Mouse (Mus musculus): Measurements from ENCODE around the gene Rpl24. TPM values are rescaled to one million over a fixed set of nuclear protein-coding genes. Genes with fewer than 3 reads are reported as not detected.
"Not testable (repeated sequence)": the region's sequence is repeated elsewhere in the genome, so short reads cannot be mapped to it uniquely, and the experiment has no call there.

Gene Rpl24
- 435 and 439 TPM in 2 replicates for polyA plus RNA-seq (2012; rRNA removed)

DNA sequence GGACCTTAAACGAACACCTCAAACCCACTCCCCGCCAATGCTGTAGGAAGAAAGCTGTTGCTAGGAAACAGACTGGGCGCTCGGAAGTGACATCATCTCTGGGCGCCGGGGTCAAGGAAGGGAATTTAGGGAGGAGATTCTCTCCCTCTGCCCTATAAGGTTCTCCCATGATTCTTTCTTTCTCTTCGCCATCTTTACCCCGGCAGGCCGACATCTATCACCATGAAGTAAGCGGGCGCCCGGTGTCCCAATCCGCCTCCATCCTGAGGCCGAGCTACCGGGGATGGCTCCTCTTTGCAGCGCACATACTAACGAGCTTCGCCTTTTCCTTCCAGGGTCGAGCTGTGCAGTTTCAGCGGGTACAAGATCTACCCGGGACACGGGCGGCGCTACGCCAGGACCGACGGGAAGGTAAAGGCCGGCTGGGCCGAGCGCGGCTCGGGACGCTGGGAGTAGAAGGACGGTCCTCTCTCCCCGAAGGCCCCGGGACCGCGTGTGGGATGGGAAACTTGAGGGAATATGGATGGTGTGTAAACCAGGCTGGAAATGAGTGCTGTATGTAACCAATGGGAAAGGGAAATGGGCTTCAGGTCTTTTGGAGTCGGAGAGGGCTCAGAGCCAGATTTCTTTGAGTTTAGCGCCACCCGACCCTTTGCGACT, at the start of gene Rpl24:
Rpl24 (plus strand) TSS at position 64 of the 660 bp plus-strand sequence.
- Histone ChIP-seq H3K27ac (ENCODE audit: insufficient read depth, low read length) (peak within 1 kb of the TSS; percentile 86), H3K4me1 (ENCODE audit: control insufficient read depth, insufficient read depth, low read length) (peaks cover 3% of the 10 kb centered on the region; the same call in 1 of the 2 replicates), H3K4me3 (ENCODE audit: insufficient read depth, low read length) (peak within 1 kb of the TSS; percentile 98)
- TF ChIP-seq CTCF (IDR thresholded peaks at IDR 0.05; ENCODE audit: extremely low read depth, insufficient read depth, low read length): no peak
- TF ChIP-seq POLR2A (IDR thresholded peaks at IDR 0.05; ENCODE audit: extremely low read depth, insufficient read depth, low read length): peak; percentile 61; the same call in 1 of the 2 replicates

DNA sequence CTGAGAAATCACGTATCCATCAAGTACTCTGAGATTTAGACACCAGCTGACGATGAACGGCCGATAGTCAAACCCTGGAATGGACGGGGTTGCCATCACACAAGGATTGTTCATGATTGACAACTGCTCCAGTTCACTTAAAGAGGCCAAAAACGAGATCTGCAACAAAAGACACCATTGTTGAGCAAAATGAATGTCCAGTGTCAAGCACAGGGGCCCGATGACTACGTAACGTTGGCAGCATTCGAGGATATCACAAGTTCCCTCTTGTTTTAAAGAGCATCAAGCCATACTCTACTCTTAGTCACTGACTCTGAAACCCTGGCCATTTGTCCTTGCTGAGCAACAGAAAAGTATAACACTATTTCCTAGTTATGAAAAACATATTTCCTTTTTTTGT, 44.0 kb upstream of the Rpl24 start:
- Histone ChIP-seq H3K4me3 (ENCODE audit: insufficient read depth, low read length) (no peak overlapping the region), H3K27ac (ENCODE audit: insufficient read depth, low read length) (peak overlapping the region; percentile 89), H3K4me1 (ENCODE audit: control insufficient read depth, insufficient read depth, low read length) (no peaks in the 10 kb centered on the region)
- no peak for TF ChIP-seq POLR2A (IDR thresholded peaks at IDR 0.05; ENCODE audit: extremely low read depth, insufficient read depth, low read length)
- no peak for TF ChIP-seq CTCF (IDR thresholded peaks at IDR 0.05; ENCODE audit: extremely low read depth, insufficient read depth, low read length)

DNA sequence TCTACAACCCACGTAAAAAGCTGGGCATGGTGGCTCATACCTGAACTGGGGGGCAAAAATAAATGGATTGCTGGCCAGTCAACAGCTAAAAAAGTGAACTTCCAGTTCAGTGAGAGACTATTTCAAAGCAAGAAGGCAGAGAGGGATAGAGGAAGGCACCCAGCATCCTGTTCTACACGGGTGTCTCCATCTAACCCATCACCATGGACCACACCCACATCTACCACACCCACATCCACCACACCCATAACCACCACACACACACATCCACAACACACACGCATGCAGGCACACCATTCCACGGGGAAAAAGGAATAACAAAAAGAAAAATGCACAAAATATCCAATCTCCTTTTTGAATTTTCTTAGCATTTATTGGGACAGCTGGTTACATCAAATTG, 42.1 kb upstream of the Rpl24 start:
- H3K4me1 ChIP-seq (ENCODE audit: control insufficient read depth, insufficient read depth, low read length): no peaks in the 10 kb centered on the region
- TF ChIP-seq POLR2A (IDR thresholded peaks at IDR 0.05; ENCODE audit: extremely low read depth, insufficient read depth, low read length): no peak
- TF ChIP-seq CTCF (IDR thresholded peaks at IDR 0.05; ENCODE audit: extremely low read depth, insufficient read depth, low read length): no peak
- no peak overlapping the region for H3K4me3 ChIP-seq (ENCODE audit: insufficient read depth, low read length)
- H3K27ac ChIP-seq (ENCODE audit: insufficient read depth, low read length): no peak overlapping the region

DNA sequence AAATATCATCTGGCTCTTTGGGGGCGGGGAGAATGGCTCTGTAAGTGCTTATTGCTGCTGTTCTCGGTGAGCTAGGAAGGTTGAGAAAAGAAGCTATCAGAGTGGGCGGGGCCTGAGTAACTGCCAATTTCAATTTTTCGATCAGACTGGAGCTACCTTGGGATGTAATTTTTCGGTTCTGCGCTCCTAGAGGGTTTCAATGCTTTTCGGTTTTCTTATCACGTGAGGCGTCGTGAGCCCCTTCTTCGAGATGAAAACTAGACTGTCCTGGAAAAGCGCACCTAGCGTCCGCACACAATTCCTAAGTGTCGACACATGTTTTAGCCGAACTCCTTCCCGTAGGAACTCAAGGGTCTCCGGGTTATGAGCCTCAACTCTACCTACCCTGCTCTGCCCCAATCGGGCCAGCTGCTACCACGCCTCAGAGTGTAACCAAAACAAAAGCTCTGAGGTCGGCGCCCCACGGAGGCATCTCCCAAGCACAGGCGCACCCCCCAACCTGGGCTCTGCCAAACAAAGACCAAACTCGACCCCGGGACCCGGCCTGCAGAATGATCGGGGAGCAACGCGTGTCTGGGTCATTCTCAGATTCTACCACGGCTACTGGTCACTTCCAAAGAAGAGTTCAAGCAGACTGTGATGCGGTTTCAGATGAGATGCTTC, 32.3 kb upstream of the Rpl24 start:
- Histone ChIP-seq H3K4me1 (ENCODE audit: control insufficient read depth, insufficient read depth, low read length) (no peaks in the 10 kb centered on the region), H3K4me3 (ENCODE audit: insufficient read depth, low read length) (peak overlapping the region; percentile 68), H3K27ac (ENCODE audit: insufficient read depth, low read length) (peak overlapping the region; percentile 5; the same call in 1 of the 2 replicates)
- TF ChIP-seq POLR2A (IDR thresholded peaks at IDR 0.05; ENCODE audit: extremely low read depth, insufficient read depth, low read length) (no peak), CTCF (IDR thresholded peaks at IDR 0.05; ENCODE audit: extremely low read depth, insufficient read depth, low read length) (no peak)

DNA sequence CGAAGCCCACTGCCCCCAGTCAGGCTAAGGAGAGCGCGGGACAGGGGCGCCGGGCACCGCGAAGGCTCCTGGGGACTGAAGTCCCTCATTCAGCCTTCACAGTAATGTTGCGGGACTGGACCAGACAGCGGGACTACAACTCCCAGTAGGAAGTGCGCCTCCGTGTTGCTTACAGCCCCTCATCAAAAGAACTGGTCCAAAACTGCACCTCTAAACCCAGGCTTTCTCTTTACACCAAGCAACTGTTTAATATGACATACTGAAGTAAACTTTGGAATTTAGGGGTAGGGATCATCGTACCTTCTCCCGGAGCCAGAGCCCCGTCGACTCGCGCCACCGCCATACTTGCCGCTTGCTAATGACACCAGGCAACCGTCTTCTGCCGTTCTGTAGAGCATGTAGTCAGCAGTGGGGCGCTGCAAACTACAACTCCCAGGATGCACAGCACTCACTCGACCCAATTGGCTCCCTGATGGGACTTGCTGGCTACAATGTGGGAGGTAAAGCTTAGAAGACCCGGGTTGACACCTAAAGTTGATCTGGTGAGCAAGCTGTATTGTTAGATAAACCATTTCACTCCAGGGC, 31.5 kb upstream of the Rpl24 start, which contains the start of gene Cep97:
Cep97 (minus strand) TSS at position 403 of the 585 bp plus-strand sequence.
- H3K4me3 ChIP-seq (ENCODE audit: insufficient read depth, low read length): peak within 1 kb of the TSS; percentile 68

DNA sequence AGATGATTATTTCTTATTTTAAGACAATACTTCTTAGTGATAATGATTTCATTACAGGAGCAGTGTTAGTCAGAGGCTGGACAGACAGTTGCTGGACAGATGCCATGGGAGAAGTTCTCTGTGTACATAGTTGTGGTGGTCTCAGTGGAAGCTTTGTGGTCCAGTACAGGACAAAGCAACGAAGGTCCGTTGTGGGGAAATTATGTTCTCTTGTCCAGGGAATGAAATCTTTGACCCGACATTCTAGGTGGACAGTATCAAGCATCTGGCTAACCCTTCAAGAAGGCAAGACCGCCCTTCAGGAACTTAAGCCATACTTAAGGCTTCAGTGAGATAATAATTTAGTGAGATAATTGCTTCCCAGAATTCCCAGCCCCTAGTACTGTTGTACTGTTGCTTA, 27.3 kb upstream of the Rpl24 start:
- no peak for TF ChIP-seq POLR2A (IDR thresholded peaks at IDR 0.05; ENCODE audit: extremely low read depth, insufficient read depth, low read length)
- TF ChIP-seq CTCF (IDR thresholded peaks at IDR 0.05; ENCODE audit: extremely low read depth, insufficient read depth, low read length): no peak
- Histone ChIP-seq H3K4me3 (ENCODE audit: insufficient read depth, low read length) (no peak overlapping the region), H3K27ac (ENCODE audit: insufficient read depth, low read length) (no peak overlapping the region), H3K4me1 (ENCODE audit: control insufficient read depth, insufficient read depth, low read length) (no peaks in the 10 kb centered on the region)

More for the DNA sequence above, 31.5 kb upstream of the Rpl24 start, which contains the start of gene Cep97:
- H3K27ac ChIP-seq (ENCODE audit: insufficient read depth, low read length): peak within 1 kb of the TSS; percentile 5; the same call in 1 of the 2 replicates
- TF ChIP-seq POLR2A (IDR thresholded peaks at IDR 0.05; ENCODE audit: extremely low read depth, insufficient read depth, low read length) (peak; percentile 94), CTCF (IDR thresholded peaks at IDR 0.05; ENCODE audit: extremely low read depth, insufficient read depth, low read length) (no peak)
- no peaks in the 10 kb centered on the region for H3K4me1 ChIP-seq (ENCODE audit: control insufficient read depth, insufficient read depth, low read length)

DNA sequence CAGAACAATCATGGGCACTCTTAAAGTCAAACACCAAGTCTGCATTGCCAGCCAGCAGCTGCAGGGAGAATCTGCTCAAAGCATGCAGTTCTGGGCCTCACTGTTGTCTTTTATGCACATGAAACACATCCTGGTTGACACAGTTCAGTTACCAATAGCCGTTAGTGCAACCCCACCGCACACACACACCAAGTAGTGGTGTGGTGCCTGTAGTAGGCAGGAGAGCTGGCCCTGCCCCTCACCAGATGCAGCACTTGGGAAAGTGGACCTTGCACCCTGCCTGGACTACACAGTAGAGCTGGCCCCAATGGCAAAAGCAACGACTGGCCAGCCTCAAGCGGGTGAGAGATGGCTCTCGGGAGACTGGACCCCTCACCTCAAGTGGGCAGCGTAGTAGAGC, 26.4 kb upstream of the Rpl24 start:
- no peak overlapping the region for H3K27ac ChIP-seq (ENCODE audit: insufficient read depth, low read length)
- no peak for TF ChIP-seq POLR2A (IDR thresholded peaks at IDR 0.05; ENCODE audit: extremely low read depth, insufficient read depth, low read length)
- TF ChIP-seq CTCF (IDR thresholded peaks at IDR 0.05; ENCODE audit: extremely low read depth, insufficient read depth, low read length): no peak
- no peaks in the 10 kb centered on the region for H3K4me1 ChIP-seq (ENCODE audit: control insufficient read depth, insufficient read depth, low read length)
- H3K4me3 ChIP-seq (ENCODE audit: insufficient read depth, low read length): no peak overlapping the region

DNA sequence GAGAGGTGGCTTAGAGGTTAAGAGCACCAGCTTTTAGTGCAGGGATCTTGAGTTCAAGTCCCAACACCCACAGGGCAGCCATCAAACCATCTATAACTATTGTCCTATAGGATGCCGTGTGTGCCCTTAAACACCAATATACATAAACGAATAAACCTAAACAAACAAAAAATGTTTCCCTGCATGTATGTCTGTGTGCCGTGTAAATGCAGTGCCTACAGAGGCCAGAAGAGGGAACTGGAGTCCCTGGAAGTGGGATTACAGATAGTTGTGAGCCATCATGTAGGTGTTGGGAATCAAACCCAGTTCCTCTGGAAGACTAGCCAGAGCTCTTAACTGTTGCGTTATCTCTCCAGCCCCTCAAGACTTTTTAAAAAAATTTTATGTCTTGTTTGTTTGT, 25.3 kb upstream of the Rpl24 start:
- no peak for TF ChIP-seq POLR2A (IDR thresholded peaks at IDR 0.05; ENCODE audit: extremely low read depth, insufficient read depth, low read length)
- TF ChIP-seq CTCF (IDR thresholded peaks at IDR 0.05; ENCODE audit: extremely low read depth, insufficient read depth, low read length): no peak
- Histone ChIP-seq H3K4me3 (ENCODE audit: insufficient read depth, low read length) (no peak overlapping the region), H3K4me1 (ENCODE audit: control insufficient read depth, insufficient read depth, low read length) (no peaks in the 10 kb centered on the region), H3K27ac (ENCODE audit: insufficient read depth, low read length) (no peak overlapping the region)

DNA sequence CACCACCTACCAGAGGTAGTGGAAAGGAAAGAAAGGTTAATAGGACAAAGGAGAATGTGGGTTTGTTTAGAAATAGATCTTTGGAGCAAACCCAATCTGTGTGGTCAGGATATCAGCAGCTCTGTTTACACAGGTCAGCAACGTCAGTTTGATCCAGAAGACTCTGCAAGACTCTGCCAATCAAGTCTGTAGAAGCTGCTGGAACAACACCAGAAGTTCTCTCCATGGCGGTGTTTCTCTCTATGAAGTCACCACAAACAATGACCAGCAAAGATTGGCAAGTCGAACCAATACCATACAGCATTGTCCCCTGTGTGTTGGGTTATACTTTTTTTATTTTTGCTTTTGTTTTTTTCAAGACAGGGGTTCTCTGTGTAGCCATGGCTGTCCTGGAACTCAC, 18.8 kb upstream of the Rpl24 start:
- Histone ChIP-seq H3K4me1 (ENCODE audit: control insufficient read depth, insufficient read depth, low read length) (no peaks in the 10 kb centered on the region), H3K4me3 (ENCODE audit: insufficient read depth, low read length) (no peak overlapping the region), H3K27ac (ENCODE audit: insufficient read depth, low read length) (no peak overlapping the region)
- TF ChIP-seq CTCF (IDR thresholded peaks at IDR 0.05; ENCODE audit: extremely low read depth, insufficient read depth, low read length) (no peak), POLR2A (IDR thresholded peaks at IDR 0.05; ENCODE audit: extremely low read depth, insufficient read depth, low read length) (no peak)

DNA sequence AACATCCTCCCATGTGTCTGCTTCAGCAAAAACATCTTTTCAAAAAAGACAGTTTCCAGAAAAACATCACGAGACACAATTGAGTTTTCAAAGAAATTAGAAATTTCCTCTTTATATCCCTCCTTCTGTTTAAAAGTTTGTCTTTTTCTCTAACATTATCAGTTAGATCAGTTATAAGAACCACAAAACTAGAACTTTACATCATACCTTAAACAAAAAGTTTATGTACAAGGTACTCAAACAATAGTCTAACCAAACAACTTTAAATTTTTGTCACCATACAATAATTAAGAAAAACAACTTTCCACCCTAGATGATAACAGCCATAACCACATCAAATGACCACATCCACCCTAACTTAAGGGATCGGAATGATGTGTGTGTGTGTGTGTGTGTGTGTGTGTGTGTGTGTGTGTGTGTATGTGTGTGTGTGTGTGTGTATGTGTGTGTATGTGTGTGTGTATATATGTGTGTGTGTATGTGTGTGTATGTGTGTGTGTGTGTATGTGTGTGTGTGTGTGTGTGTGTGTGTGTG, 18.1 kb upstream of the Rpl24 start:
- not testable (repeated sequence) for H3K4me1 ChIP-seq (ENCODE audit: control insufficient read depth, insufficient read depth, low read length); H3K4me3 ChIP-seq (ENCODE audit: insufficient read depth, low read length); H3K27ac ChIP-seq (ENCODE audit: insufficient read depth, low read length)

All from cortical plate, adult 2 months (tissue).